Mouse (Mus musculus) liver, embryonic 15.5 days (tissue): ENCODE measurements around the gene Lsm10. TPM values are rescaled to one million over a fixed set of nuclear protein-coding genes. Genes with fewer than 3 reads are reported as not detected.
A peak's percentile ranks its signal among the peaks of the same experiment; 100 is the strongest.

Experiments
- ATAC-seq: fragments of 200-750 bp; cut with Nextera tagmentation; 2 replicates; pipeline ENCODE4 v1.8.0; 2017; ENCODE audit warnings: moderate number of reproducible peaks, mild to moderate bottlenecking, moderate library complexity; ENCODE audit not compliant: insufficient read depth
- H3K27ac ChIP-seq: fragments of 300-500 bp; sonication (generic); replicated peaks from 2 replicates; pipeline ENCODE4 v1.5.1; 2015; ENCODE audit warnings: mild to moderate bottlenecking, inconsistent platforms
- H3K27me3 ChIP-seq: fragments of 300-500 bp; sonication (generic); 2 replicates; pipeline ENCODE4 v1.6.1; 2015; ENCODE audit warnings: mild to moderate bottlenecking, inconsistent platforms
- H3K36me3 ChIP-seq: fragments of 300-500 bp; sonication (generic); replicated peaks from 2 replicates; pipeline ENCODE4 v1.6.1; 2015; ENCODE audit warnings: moderate library complexity, mild to moderate bottlenecking, inconsistent platforms
- H3K4me1 ChIP-seq: fragments of 300-500 bp; sonication (generic); replicated peaks from 2 replicates; pipeline ENCODE4 v1.6.1; 2015; ENCODE audit warnings: inconsistent platforms
- H3K4me2 ChIP-seq: fragments of 300-500 bp; sonication (generic); 2 replicates; pipeline ENCODE4 v1.6.1; 2015; ENCODE audit warnings: moderate library complexity, mild to moderate bottlenecking, inconsistent platforms
- H3K4me3 ChIP-seq: fragments of 300-500 bp; sonication (generic); replicated peaks from 2 replicates; pipeline ENCODE4 v1.5.1; 2015; ENCODE audit warnings: mild to moderate bottlenecking, inconsistent platforms
- H3K9ac ChIP-seq: fragments of 300-500 bp; sonication (generic); 2 replicates; pipeline ENCODE4 v1.6.1; 2015; ENCODE audit warnings: moderate library complexity, mild to moderate bottlenecking, inconsistent platforms
- H3K9me3 ChIP-seq: fragments of 300-500 bp; sonication (generic); replicated peaks from 2 replicates; pipeline ENCODE4 v1.6.1; 2016; ENCODE audit warnings: inconsistent platforms
- WGBS: fragments of 180-500 bp; shearing (Covaris S2); methylation state at CpG from one replicate; pipeline ENCODE4 v1.1.7; 2015; ENCODE audit warnings: mixed read lengths; ENCODE audit not compliant: insufficient replicate concordance; 5-methylcytosine and 5-hydroxymethylcytosine counted together
- polyA plus RNA-seq: library from polyadenylated mRNA; unstranded; fragments of >200 nt; fragmentation: Nextera tagmentation; extraction: Ambion mirVana; gene quantifications from 2 replicates; pipeline ENCODE4 v1.2.1, GENCODE M21; 2015

The Lsm10 gene
- polyA plus RNA-seq, 1 experiment from 2014 or later, result 26.7 TPM

DNA sequence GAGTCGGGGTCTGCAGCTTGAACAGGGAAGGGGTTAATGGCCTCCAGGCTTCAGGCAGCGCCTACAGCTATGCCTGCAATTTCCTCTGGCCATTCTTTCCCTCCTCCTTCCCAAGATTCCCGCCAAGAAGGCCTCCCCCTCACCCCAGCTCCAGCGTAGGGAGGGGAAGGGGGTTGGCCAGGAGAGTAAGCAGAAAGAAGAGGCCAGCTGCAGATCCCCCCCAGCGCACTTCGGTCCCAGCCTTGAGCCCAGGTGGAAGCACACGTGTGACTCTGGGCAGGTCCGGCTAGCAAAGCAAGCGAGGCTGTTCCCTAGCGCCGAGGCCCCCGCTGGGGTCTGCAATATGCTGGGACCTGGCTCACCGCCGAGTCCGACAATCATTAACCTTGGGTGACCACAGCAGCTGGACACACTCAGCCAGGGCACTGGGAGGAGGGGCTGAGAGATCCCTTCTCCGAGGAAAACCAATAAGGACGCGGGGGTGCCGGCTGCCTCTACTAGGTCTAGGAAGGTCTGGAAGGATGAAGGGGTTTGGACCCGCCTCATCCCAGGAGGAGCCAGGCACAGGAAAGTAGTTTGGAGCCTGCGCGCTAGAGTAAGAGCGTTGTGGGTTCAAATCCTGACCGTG is 51.2 kb downstream of the Lsm10 start, which contains the start of gene Eva1b:
Gene Eva1b (plus strand): TSS at position 212 of the 628 bp plus-strand sequence.
- H3K4me3 ChIP-seq, result peak within 1 kb of the TSS; percentile 56
- peak within 1 kb of the TSS; percentile 65 for H3K4me2 ChIP-seq
- H3K27me3 ChIP-seq, result peaks cover 57% of the 10 kb centered on the region
- 26% methylated on average over 24 of the region's 24 CpGs for WGBS
- peak within 1 kb of the TSS; percentile 56 for H3K27ac ChIP-seq
- H3K36me3 ChIP-seq, result no peaks in the 10 kb centered on the region
- peak; percentile 67 for ATAC-seq
- H3K9me3 ChIP-seq, result no peaks in the 10 kb centered on the region
- H3K4me1 ChIP-seq, result peaks cover 26% of the 10 kb centered on the region
- peak within 1 kb of the TSS; percentile 32; the same call in 1 of the 2 replicates for H3K9ac ChIP-seq

Other genes starting within 250 kb of the Lsm10 start
- gene Csf3r, start 72.1 kb upstream of the Lsm10 start, polyA plus RNA-seq, result 4.4 and 5.8 TPM in 2 replicates
- gene Mrps15, start 49.7 kb upstream of the Lsm10 start, polyA plus RNA-seq, result 68.1 and 74.3 TPM in 2 replicates
- 1.6 and 1.9 TPM in 2 replicates for gene Oscp1, start 38.1 kb upstream of the Lsm10 start, polyA plus RNA-seq
- gene Stk40, start 7.3 kb downstream of the Lsm10 start, polyA plus RNA-seq, result 13.1 and 15.5 TPM in 2 replicates
- gene Eva1b, start 51.1 kb downstream of the Lsm10 start, polyA plus RNA-seq, result 12.5 and 14.0 TPM in 2 replicates
- gene Sh3d21, start 66.9 kb downstream of the Lsm10 start, polyA plus RNA-seq, result 1.4 and 1.6 TPM in 2 replicates
- gene Thrap3, start 106.1 kb downstream of the Lsm10 start, polyA plus RNA-seq, result 79.2 and 82.0 TPM in 2 replicates
- 6.7 and 7.7 TPM in 2 replicates for gene Map7d1, start 159.7 kb downstream of the Lsm10 start, polyA plus RNA-seq
- gene Trappc3, start 165.7 kb downstream of the Lsm10 start, polyA plus RNA-seq, result 32.1 and 32.6 TPM in 2 replicates
- 1.1 TPM in 2 replicates for gene Col8a2, start 190.2 kb downstream of the Lsm10 start, polyA plus RNA-seq
- 26.0 and 29.4 TPM in 2 replicates for gene Adprhl2, start 225.1 kb downstream of the Lsm10 start, polyA plus RNA-seq
- 0.17 and 0.50 TPM in 2 replicates for gene Tekt2, start 229.1 kb downstream of the Lsm10 start, polyA plus RNA-seq